Mouse (Mus musculus) gastrocnemius, postnatal 4 days (tissue): ENCODE results near the gene Mrc2. TPM values are rescaled to one million over a fixed set of nuclear protein-coding genes. Genes with fewer than 3 reads are reported as not detected.

Experiments used
- DNase-seq, 2 experiments: peaks; one replicate each; pipeline ENCODE4 v3.0.0; 2021 to 2022; ENCODE audit warnings: low spot score in 2 of 2, mixed read lengths in 2 of 2
- total RNA-seq, 2 experiments: library from RNA; stranded (reverse); gene quantifications; 2 replicates each; pipeline ENCODE4 v1.2.3; 2021

The Mrc2 gene
- total RNA-seq, 2 experiments from 2014 or later: 78.1 to 79.3 TPM

DNA sequence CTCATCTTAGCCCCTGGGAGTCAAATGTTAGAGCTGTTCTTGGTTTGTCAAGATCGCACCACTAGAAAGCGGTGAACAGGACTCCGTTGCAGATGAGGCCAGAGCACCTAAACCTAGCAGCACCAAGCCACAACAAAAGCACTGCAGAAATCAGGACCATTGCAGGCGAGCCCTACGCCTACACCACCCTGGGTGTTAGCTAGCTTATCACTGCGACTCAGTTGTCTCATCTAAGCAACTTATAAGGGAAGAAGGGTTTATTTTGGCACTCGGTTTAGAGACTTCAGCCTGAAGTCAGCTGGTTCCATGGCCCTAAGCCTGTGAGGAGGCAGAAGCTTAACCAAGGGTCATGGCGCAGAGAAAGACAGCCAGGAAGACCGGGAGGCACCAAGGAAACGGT, 3.6 kb downstream of the Mrc2 start:
- DNase-seq: no peak

DNA sequence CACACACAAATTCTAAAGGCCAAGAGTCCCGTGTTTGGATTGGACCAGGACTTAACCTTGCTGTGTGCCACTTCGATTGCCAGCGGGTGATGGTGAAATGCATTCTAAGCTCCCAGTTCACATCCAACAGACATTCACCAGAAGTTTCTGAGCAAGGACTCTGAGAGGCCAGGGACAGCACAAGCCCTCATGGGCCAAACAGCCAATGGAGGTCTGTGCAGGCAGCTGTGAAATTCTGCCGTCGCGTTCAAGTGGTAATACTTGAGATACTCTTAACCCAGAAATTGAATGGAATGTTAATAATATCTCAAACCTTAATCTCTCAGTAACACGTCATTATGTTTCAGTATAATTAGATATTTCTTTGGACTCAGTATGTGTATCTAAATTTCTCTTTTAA, 17.8 kb downstream of the Mrc2 start:
- no peak for DNase-seq

DNA sequence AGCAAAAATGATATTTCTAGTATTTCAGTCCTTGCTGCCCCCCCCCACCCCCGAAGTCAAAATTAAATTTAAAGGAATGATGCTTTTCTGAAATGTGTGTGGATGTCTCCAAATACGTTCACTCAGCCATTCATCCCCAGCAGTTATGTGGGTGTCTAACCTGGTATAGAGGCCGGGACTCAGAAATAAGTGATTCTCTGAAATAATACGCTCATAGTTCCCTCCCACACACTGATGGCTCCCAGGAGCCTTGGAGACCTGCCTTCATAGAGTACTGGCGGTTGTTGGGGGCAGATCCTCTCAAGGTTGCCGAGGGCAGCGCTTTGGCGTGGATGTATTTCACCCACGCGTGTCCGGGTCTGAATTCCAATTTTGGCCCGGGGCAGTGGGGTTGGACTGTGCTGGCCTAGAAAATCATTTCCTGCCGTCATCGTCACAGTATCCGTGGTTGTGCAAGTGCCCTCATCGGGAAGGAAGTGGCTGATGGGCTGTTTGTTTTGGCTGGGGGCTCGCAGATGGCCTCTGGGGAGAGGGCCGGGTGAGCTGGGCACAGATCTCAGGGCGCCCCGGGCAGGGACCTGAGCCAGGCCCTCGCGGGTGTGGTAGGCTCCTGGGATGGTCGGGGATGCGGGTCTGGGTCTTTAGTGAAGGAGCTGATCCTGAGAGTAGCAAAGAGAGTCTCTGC, 19.0 kb downstream of the Mrc2 start:
- DNase-seq: peak in 1 of 2 experiments; percentile 35

DNA sequence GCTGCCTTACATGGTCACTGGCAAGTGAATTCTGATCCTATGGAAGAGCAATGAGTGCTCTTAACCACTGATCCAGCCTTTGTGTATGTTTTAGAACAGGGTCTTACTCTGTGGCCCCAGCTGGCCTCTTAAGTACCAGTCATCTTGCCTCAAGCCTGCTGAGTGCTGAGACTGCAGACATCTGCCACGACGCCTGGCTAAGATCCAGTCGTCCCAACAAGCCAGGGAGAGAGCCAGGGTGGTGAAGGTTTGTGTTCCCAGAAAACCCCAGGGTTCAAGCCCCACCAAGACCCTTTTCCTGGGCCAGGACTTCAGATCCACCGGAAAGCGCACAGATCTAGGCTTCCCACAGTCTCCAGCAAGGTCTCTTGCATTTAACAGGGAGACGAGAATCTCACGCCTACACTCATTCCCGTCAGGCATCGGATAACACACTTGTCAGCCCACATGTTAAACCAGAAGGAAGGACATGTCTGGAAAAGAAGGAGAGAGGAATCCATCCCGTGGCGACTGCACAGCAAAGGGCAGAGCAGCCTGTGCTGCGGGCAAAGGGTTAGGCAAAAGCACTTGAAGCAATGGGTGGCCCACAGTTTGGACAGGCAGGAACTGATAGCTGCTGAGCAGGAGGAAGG, 20.0 kb downstream of the Mrc2 start:
- DNase-seq: peak in 1 of 2 experiments; percentile 20

DNA sequence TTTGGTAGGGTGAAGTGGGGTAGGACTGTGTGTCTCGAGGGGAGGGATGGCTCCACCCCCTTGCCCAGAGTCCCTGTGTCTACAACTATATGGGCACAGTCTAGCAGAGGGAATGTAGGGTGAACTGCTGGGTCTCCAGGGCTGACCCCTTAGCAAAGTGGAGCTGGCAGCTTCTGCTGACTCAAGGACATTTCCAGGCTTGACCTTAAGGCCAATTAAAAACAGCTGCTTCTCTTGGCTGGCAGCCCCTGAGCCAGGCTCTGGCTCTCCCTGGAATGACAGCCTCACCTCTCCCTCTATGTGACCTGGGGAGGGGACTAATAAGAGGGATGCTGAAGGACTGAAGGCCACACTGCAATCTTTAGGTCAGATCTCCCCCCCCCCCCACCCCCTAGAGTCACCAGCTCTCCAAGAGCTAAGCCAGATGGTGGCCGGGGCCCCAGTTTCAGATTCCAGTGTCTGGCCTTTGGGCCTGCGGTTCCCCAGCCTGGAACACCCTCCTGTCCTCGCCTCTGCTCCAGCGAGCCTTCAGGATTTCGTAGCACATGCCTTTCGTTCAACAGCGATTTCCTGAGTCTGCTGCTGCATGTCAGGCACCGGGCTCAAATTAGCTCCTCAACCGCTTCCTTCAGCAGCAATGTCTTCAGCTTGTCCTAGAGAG, 20.7 kb downstream of the Mrc2 start:
- peak in 1 of 2 experiments; percentile 54 for DNase-seq

DNA sequence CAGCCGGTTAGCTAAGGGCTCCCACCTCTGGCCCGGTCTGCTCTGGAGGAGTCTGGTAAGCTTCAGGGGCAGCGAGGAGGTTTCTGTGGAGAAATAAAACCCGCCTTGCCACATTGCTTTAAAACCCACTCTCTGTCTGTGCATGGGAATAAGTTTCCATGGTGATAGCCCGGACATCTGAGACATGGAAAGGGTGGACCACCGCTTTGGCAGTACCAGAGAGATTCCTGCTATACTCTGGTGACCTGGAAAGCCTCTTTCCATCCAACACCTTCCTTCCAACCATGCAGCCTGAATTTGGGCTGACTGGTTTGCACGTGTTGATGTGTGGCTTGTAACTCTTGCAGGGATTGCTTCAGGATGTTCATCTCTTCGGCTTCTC, 21.2 kb downstream of the Mrc2 start:
- DNase-seq: no peak

DNA sequence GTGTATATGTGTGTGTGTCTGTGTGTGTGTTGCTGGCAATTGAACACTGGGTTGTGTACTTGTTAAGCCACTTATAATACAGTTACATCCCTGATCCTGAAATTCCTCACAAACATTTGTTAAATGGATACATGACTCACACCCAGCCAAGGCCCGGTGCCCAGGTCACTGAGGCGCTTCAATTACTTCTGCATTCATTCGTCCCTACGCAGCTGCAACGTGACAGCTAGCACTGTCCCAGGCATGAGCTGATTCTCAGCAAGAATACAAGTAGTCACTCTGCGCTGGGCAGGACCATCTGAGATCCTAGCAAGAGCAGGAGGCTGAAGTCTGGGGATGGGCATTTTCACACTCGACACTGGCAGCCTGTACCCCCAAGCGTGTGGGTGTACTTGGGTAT, 22.9 kb downstream of the Mrc2 start:
- peak in 1 of 2 experiments; percentile 31 for DNase-seq

DNA sequence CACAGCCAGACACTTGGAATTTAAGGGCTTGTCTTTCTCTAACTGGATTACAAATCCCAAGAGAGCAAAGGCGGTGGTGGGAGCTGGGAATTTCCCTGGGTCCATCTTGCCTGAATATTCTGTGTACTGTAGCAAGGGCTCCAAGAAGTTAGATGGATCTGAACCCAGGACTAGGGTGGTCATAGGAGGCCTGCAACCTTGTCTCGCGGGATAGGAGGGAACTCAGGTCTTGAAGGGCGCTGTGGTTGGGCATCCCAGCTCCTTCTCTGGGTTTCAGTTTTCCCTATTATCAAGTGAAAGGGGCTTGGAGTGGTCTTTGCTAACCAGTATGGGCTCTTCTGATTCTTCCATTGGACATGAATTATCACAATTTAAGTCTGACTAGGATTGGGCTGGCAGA, 23.7 kb downstream of the Mrc2 start:
- DNase-seq: no peak

DNA sequence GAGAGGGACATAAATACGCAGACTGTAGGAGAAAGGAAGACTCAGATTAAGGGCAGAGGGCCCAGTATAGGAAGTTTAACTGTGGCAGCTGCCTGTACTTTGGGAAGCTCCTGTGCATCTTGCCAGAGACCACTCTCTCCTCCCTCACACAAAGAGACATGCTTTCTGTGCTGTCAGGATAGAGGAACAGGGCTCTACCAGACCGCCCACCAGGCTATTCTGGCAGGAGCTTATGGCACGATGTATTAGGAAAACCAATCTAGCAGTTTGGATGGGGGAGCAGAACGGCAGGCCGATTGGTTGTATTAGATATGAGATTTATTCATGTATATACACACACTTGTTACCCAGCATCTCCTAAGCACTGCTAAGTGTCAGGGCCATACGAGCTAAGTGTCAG, 25.3 kb downstream of the Mrc2 start:
- DNase-seq: no peak

DNA sequence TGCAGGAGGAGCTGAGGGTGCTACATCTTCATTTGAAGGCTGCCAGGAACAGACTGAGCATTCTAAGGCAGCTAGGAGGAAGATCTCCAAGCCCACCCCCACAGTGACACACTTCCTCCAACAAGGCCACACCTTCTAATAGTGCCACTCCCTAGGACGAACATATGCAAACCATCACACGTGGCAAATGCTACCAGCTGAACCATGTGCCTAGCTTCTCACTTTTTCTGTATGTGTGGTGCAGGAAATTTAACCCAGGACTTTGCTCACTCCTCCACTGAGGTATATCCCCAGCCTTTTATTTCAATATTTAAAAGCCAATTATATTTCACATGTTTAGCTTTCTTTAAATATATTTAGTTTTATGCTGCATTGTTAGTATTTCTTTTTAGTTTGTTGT, 28.6 kb downstream of the Mrc2 start:
- no peak for DNase-seq

DNA sequence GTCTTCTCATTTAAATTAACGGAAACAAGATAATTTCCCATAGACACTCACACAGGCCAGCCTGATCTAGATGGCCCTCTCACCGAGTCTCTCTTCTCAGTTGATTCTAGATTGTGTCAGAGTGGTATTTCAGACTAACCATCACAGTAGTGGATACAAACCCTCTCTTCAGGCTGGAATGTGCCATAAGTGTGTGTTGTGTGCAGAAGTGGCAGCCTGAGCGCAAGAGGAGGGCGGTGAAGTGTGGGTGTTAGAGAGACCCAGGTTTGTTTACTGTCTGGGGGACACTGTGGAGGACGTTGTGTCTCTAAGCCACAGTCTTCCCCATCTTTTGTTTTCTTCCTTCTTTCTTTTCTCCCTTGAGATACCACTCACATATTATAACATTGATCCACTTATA, 31.1 kb downstream of the Mrc2 start:
- DNase-seq: no peak

DNA sequence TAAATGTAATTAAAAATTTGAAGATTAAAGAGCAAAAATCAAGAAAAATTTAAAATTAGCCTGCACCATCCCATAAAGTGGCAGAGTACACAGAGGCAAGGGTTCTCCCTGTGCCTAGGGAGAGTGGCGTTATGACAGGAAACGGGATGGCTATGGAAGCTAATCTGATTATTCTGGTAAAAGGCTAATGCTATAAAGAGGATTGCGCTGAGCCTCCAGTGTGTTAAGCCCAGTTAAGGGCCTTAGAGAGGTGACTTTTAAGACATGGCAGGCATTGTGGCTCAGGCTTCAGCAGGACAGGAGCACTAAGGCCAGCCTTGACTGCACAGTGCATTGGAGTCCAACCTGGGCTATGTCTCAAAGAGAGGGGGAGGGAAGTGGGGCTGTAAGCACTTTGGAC, 34.7 kb downstream of the Mrc2 start:
- no peak for DNase-seq

DNA sequence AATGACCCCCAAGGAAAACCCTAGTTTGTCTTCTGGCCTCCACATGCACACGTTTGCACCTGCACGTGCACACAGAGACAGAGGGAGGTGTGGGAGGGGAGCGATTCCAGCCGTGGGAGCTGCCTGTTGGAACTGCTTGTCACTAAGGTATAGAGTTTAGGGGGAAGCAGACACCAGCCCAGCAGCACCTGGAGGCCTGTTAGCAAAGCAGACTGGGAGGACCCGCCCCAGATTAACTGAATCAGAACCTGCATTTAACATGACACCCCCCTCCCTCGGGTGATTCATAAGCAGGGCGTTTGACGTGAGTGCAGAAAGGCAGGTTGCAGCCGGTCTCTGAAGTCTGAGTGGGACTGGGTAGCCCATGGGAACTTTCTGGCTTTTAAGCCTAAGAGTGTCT, 37.5 kb downstream of the Mrc2 start:
- no peak for DNase-seq

DNA sequence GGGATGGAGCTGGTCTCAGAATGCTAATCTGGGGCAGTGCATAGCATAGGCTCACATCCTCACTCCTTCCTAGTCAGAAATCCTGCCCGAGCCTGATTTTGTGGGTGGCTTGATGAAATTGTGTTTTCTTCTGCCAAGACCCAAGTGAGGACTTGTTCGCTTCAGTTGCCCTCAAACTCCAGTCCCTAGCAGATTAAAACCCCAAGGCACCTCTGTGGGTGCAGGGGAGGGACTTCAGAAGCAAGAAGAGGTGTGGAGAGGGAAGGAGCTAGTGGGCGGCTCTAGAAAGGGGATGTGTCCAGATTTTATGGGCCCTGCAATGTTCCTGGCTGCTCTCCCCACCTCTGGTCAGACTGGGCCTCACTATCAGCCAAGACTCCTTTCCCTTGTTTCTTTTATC, 38.7 kb downstream of the Mrc2 start:
- DNase-seq: no peak

DNA sequence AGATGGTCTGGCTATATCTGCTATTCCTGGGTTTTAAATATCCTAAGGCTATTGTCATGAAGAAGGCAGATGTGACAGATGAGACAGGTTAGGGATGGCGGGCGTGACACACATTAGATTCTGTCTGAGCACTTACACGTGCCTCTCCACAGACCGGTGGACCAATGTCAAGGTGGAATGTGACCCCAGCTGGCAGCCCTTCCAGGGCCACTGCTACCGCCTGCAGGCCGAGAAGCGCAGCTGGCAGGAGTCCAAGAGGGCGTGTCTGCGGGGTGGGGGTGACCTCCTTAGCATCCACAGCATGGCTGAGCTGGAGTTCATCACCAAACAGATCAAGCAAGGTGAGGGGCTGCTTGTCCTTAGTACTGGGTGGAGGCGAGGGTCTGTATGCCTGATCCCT, 39.3 kb downstream of the Mrc2 start:
- DNase-seq: peak; percentile 65 to 76

DNA sequence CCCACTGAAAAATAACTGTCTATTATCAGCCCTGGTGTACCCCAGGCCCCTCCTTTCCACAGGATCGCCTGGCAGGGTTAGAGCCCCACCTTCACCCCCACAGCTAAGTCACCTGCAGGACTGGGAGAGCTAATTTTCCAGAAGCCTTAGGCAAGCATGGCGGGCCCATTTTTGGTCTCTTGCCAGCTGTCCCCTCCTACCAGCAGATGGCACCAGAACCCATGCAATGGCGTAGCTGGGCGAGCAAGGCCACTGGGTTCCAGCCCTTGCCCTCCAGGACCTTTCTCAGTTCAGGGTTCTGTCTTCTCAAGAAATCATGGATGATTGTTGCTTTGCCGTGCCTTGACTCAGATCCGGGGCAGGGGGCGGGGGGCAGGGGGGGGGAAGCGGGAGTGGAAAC, 40.0 kb downstream of the Mrc2 start:
- peak in 1 of 2 experiments; percentile 57 for DNase-seq

DNA sequence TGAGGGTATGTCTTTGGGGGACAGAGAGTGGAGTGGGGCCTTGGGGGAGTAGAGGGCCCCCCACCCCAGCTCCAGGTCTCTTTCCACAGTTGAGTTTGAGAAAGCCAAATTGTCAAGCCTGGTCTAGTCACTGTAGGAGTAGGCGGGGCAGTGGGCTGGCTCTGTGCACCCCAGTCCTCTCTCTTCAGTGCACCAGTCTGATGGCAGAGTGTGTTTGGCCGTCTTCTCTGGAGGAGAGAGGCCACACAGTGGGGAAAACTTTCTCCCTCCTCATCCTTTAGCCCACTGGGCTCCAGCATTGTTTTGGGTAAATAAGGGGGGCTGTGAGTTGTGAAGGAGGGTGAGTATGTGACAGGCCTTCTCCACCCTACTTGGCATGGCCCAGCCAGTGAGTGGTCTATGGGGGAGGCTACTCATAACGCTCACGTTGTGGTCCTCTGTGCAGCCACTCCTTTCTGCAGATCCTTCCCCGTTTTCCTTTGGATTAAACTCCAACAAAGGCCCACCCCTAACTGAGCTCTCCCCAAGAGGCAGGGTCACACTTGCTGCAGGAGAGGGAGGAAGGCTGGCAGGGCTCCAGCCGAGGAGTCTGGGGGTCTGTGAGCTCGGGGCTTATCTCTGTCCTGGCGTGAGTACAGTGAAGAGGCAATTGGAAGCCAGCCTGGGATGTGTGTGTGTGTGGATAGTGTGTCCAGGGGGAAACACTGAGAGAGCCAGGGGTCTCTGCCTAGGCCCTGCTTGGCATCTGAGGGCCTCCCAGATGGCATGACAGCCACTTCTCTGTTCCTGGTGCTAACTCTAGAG, 41.6 kb downstream of the Mrc2 start:
- DNase-seq: no peak

DNA sequence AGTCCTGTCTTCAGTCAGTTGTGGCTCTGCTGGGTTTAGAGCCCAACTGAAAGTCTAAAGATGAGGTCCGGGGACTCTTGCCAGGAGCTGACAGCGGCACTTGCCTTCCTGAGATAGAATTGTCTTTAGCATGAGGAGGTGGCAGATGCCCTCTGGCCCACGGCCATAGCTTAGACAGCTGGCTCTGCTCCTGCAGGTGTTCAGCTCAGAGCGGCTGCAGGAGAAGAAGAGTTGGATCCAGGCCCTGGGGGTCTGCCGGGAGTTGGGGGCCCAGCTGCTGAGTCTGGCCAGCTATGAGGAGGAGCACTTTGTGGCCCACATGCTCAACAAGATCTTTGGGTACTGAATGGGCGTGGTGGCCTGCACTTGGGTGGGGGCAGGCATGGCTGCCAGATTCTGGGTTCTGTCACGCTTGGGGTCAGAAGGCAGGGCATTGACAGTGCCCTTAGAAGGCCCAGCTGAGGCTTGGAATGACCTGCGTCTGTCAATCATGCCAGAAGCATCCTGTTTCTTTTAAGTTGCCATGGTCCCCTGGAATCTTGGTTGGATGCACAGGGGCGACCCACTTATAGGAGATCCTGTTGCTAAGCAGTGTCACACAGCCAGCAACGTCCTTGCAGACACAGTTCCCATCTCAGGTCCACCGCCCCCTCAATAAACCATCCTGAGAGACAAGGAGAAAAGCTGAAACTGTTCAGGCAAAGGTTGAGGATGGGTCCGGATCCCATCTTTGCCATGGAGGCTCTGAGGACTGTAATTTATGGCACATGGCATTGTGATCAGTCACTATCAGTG, 46.4 kb downstream of the Mrc2 start:
- DNase-seq: no peak

DNA sequence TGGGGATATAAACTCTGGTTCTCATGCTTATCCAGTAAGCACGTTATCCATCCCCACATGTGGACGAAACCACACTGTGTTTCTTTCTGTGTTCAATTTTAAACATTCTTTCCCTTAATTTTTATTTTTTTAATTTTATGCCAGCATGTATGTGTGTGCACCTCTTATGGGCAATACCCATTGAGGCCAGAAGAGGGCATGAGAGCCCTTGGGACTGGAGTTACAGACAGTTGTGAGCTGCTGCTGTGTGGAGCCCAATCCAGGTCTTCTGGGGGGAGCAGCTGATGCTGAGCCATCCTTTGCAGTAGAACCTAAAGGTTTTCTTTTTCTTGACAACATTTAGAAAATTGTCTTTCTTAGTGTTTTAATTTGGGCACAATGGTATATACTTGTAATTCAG, 52.8 kb downstream of the Mrc2 start:
- peak in 1 of 2 experiments; percentile 18 for DNase-seq

DNA sequence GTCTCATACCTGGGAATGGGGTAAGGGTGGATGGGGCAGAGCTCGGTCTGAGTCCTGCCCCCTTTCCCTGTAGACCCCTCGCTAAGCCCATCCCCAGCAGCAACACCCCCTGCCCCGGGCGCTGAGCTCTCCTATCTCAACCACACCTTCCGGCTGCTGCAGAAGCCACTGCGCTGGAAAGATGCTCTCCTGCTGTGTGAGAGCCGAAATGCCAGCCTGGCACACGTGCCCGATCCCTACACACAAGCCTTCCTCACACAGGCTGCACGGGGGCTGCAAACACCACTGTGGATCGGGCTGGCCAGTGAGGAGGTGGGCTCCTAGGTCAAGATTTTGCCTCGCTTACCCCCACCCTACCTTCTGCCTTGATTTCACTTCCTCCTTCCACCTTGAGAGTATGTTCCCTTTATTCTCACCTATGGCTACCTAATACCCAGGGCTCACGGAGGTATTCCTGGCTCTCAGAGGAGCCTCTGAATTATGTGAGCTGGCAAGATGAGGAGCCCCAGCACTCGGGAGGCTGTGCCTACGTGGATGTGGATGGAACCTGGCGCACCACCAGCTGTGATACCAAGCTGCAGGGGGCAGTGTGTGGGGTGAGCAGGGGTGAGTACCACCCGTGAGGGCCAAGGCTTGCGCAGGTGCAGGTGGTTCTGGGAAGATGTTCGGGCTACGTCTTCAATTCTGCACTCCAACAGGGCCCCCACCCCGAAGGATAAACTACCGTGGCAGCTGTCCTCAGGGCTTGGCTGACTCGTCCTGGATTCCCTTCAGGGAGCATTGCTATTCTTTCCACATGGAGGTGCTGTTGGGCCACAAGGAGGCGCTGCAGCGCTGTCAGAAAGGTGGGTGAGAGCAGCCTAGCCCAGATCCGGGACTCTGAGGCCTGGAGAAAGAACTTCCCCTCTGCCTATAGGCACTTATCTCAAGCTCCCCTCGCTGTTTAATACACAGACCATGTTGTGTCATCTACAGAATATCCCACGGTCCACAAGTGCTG, 55.0 kb downstream of the Mrc2 start:
- DNase-seq: peak; percentile 63 to 87
